Mouse (Mus musculus): Measurements from ENCODE around the gene Gm20431. TPM values are rescaled to one million over a fixed set of nuclear protein-coding genes. Genes with fewer than 3 reads are reported as not detected.

Gm20431 gene
- polyA plus RNA-seq, 1 experiment from 2014 or later = 2.7 TPM

DNA sequence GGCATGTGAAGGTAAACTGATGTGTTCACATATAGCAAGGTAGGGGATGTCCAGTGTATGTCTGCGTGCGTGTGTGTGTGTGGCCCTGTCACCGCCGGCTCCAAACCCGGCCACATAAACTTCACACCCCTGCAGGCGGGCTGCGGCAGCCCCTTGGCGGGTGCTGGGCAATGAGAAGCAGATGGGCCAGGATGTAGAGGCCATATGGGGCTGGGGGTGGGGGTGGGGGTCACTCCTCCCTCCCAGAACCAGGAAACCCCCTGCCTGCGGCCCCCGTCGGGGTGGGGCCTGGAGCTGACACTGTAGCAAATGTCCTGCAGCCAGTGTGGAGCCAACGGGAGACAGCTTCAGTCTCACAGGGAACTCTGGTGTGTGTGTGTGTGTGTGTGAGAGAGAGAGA is 97.6 kb downstream of the Gm20431 start:
- Histone ChIP-seq H3K4me1 (peaks cover 66% of the 10 kb centered on the region), H3K9me3 (no peaks in the 10 kb centered on the region), H3K27me3 (ENCODE audit: poor library complexity, severe bottlenecking) (peaks cover 28% of the 10 kb centered on the region), H3K4me3 (no peak overlapping the region), H3K27ac (peak overlapping the region; percentile 77), H3K36me3 (replicated peaks) (no peaks in the 10 kb centered on the region)
- WGBS = 61% methylated on average over 12 of the region's 12 CpGs
- DNase-seq (ENCODE audit: extremely low spot score, low spot score) = no peak

- Histone ChIP-seq H3K27me3 (ENCODE audit: poor library complexity, severe bottlenecking) (peaks cover 32% of the 10 kb centered on the region), H3K4me3 (no peak overlapping the region), H3K4me1 (peaks cover 67% of the 10 kb centered on the region), H3K36me3 (replicated peaks) (no peaks in the 10 kb centered on the region), H3K9me3 (no peaks in the 10 kb centered on the region), H3K27ac (peak overlapping the region; percentile 77; the same call in 1 of the 2 replicates)
- no peak for DNase-seq (ENCODE audit: extremely low spot score, low spot score)
- 76% methylated on average over 5 of the region's 5 CpGs for WGBS
Measured at GRCm38 (mm10) chr2:167563035-167563434, 98.3 kb downstream of the Gm20431 start.

GRCm38 (mm10) chr2:167562101-167562500 is 99.2 kb downstream of the Gm20431 start:
- Histone ChIP-seq H3K4me1 (peaks cover 66% of the 10 kb centered on the region), H3K9me3 (no peaks in the 10 kb centered on the region), H3K4me3 (no peak overlapping the region), H3K27me3 (ENCODE audit: poor library complexity, severe bottlenecking) (peaks cover 32% of the 10 kb centered on the region), H3K36me3 (replicated peaks) (no peaks in the 10 kb centered on the region), H3K27ac (peak overlapping the region; percentile 77)
- DNase-seq (ENCODE audit: extremely low spot score, low spot score) = no peak
- WGBS = 49% methylated on average over 8 of the region's 8 CpGs

DNA sequence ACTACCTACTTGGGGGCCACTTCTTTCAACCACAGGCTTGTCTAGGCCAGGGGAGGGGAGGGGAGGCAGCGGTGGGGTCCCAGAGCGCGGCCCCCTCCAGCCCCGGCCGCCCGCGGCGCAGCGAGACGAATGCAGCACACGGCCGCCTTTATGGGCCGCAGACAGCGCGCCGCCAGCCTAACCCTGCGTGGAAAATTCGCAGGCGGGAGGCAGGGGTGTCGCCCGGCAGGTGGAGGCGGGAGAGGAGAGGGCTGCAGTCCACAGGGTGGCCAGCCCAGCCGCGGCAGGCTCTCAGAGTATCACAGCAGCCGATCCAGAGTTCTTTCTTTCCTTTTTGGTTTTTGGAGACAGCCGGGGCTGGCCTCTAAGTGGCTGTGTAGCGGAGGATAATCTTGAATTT is 101.9 kb downstream of the Gm20431 start:
- DNase-seq (ENCODE audit: extremely low spot score, low spot score) = no peak

More for the DNA sequence above, 101.9 kb downstream of the Gm20431 start:
- 14% methylated on average over 27 of the region's 27 CpGs for WGBS
- no peaks in the 10 kb centered on the region for H3K36me3 ChIP-seq (replicated peaks)
- peaks cover 52% of the 10 kb centered on the region for H3K4me1 ChIP-seq
- H3K9me3 ChIP-seq = no peaks in the 10 kb centered on the region
- H3K4me3 ChIP-seq = peak overlapping the region; percentile 38
- H3K27ac ChIP-seq = peak overlapping the region; percentile 82
- H3K27me3 ChIP-seq (ENCODE audit: poor library complexity, severe bottlenecking) = peaks cover 32% of the 10 kb centered on the region

Small RNA genes within 50 kb of the gene (microRNA-seq; reads per million reads assigned to microRNA genes)
- not detected for gene Gm22355

Other genes starting within 250 kb of the Gm20431 start
- gene Slc9a8, start 239.8 kb downstream of the Gm20431 start, polyA plus RNA-seq (2016; fragmentation: Nextera tagmentation; extraction: Ambion mirVana) = 24.0 and 24.4 TPM in 2 replicates
- gene Rnf114, start 168.9 kb downstream of the Gm20431 start, polyA plus RNA-seq (2016; fragmentation: Nextera tagmentation; extraction: Ambion mirVana) = 136 and 137 TPM in 2 replicates
- 21.0 and 21.5 TPM in 2 replicates for gene Spata2, start 168.6 kb downstream of the Gm20431 start, polyA plus RNA-seq (2016; fragmentation: Nextera tagmentation; extraction: Ambion mirVana)
- gene Snai1, start 123.3 kb downstream of the Gm20431 start, polyA plus RNA-seq (2016; fragmentation: Nextera tagmentation; extraction: Ambion mirVana) = 40.4 and 46.9 TPM in 2 replicates
- 414 and 416 TPM in 2 replicates for gene Ube2v1, start 29.4 kb downstream of the Gm20431 start, polyA plus RNA-seq (2016; fragmentation: Nextera tagmentation; extraction: Ambion mirVana)
- 0.33 and 0.44 TPM in 2 replicates for gene Cebpb, start 27.4 kb upstream of the Gm20431 start, polyA plus RNA-seq (2016; fragmentation: Nextera tagmentation; extraction: Ambion mirVana)
- 31.5 and 34.2 TPM in 2 replicates for gene Tmem189, start 28.3 kb upstream of the Gm20431 start, polyA plus RNA-seq (2016; fragmentation: Nextera tagmentation; extraction: Ambion mirVana)

Data from forebrain, embryonic 10.5 days (tissue).